Mouse (Mus musculus) spleen, adult 2 months (tissue): ENCODE data around the gene Snrpd3.

Experiments used
- CTCF ChIP-seq: fragments of 200-500 bp; IDR thresholded peaks from 2 replicates; pipeline ENCODE4 v1.5.1; 2011; ENCODE audit warnings: mild to moderate bottlenecking, inconsistent platforms; ENCODE audit not compliant: insufficient read depth, insufficient read length, insufficient replicate concordance; ENCODE audit errors: extremely low read depth
- POLR2A ChIP-seq: fragments of 200-500 bp; IDR thresholded peaks from 2 replicates; pipeline ENCODE4 v1.6.1; 2011; ENCODE audit warnings: low read depth, low read length, inconsistent platforms

DNA sequence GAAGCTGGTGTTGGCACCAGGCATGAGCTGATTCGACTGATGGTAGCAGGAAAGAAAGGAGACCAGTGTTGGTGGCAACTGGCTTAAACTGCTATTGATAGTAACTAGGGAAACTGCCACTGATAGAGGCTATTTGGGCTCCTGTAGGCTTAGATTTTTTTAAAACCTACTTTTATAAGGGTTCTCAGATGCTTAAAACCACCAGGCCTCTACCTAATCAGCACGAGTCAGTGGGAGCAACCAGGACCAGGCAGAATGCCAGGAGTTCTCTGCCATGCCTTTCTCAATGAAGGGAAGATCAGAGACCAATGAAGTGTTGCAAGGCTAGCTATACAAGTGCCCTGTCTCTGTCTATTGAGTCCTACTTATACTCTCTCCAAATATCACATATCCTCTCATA lies 27.8 kb upstream of the Snrpd3 start:
- TF ChIP-seq POLR2A (no peak), CTCF (no peak)
